Mouse (Mus musculus): ENCODE data around the gene Txn2.

Gene Txn2

DNA sequence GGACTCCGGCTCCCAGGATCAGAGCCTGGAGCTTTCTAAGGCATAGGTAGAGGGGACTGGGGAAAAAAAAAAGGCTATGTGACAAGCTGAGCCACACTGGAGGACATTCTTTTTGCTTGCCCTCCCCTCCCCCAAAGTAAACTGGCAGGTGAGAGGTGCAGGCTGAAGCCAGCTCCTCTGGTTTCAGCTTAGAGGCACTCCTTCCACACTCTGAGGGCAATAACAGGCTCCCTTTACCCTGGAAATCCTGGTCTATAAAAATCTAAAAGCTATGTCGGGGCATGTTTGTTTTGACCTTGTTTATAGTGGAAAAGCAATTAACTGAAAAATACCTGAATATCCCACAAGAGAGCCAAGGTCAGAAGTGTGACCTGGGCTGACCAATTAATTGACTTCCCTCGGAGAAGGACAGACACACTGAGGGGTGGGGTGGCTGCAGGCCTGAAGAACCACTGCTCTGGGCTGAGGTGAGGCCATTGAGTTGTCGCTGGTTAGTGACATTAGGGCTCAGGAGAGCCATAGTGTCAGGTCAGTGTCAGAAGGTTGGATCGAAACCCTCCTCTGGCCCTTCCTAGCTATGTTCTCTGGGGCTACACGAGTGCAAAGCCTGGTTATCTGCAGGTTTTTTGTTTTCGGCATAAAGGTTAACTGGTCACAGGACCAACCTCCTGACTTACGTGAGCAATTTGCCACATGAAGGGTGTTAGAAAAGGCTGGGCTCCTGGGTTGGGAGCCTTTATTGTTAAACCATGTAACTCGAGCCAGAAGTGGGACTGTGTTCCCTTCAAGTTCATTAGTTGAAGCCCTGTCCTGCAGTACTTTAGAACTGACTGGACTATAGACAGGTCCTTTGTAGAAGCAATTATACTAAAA is 20.9 kb downstream of the Txn2 start:
- no peak for DNase-seq (ENCODE audit: low spot score)

GRCm38 (mm10) chr15:77906545-77906944 is 22.3 kb downstream of the Txn2 start:
- DNase-seq (ENCODE audit: low spot score), result no peak

GRCm38 (mm10) chr15:77906081-77906480 is 22.7 kb downstream of the Txn2 start:
- DNase-seq (ENCODE audit: low spot score), result no peak

DNA sequence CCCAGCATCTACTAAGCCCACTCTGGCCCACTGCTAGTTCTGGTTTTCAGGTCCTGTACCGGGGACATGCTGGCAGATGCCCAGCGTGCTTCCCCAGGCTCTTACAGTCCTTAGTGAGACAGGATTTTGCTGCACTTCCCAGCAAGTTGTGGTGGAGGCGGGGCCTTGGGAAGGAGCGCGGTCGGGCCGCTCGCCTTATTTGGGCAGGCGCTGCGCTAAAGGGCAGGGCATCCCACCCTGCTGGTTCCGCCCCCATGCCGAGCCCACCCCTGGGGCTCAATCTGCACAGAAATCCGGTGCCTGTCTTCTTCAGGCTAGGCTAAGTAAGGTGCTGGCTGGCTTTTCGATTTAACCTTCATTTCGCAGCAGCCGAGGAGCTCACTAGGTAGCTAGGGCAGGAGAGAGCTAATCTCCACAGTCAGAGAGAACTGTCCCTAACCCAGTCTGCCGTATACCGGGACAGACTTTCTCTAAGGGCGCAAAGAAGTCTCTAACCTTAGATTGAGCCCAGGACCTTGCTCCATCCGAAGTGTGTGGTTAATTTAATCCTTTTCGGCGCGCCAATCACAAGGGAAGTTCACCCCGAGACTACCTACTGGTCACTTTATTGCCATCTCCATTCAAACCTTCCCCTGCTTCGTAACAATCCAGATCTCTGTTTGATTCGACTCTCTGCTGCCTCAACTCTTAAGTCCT is 23.4 kb downstream of the Txn2 start:
- peak; percentile 80 for DNase-seq (ENCODE audit: low spot score)

- DNase-seq (ENCODE audit: low spot score), result no peak
Observed at GRCm38 (mm10) chr15:77904363-77904892, 24.4 kb downstream of the Txn2 start.

DNA sequence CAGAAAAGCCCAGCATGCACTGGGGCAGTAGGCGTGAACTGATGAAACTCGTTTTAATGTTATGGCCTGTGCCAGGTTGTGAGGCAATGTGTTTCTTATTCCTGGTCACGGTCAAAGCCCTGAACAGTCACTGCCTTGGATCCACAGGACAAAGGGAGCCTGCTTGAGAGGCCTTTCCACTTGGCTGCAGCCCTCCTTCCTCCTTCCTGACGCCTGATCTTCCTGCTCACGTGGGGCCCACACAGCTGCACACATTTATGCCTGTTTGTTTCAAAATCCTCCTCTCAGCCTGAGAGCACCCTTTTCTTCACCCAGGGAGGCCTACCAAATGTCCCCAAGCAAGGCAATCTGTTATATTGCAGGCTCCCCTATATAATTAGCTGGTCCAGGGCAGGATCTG is 25.6 kb downstream of the Txn2 start:
- no peak for DNase-seq (ENCODE audit: low spot score)

- no peak for DNase-seq (ENCODE audit: low spot score)
Observed at GRCm38 (mm10) chr15:77894926-77895325, 33.9 kb downstream of the Txn2 start.

DNA sequence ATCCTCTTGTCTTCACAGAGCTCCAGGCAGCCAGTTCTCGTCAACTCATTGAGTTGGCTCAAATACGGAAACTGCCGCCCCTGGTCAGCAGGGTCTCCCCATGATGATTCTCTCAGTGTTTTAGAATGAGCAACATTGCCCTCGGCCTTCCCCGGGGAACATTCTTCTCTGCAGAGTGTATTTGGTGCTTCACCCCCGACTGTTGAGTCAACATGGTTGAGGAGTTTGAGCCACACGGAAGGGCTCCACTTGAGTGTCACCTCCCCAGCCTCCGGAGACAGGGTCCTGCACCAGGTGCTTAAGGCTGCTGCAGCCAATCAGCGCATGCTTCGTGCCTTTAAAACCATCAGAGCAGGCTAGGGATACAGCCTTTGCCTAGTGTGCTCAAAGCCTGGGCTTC is 35.5 kb downstream of the Txn2 start:
- DNase-seq (ENCODE audit: low spot score), result no peak

DNA sequence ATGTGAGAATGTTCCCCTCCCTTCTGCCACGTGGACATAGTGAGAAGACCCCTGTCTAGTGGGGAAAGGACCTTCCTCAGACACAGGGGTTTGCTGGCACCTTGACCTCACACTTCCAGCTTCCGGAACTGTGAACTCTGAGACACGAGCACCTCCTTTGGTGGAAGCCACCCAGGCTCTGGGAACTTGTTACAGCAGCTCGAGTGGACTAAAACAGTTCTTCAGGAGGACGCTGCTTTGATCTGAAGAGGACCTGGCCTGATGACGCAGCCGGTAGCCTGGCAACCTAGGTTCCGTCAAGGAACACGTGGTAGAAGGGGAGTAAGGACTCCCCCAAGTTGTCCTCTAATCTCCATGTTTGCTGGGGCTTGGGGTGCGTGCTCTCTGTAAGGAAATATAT is 36.4 kb downstream of the Txn2 start:
- DNase-seq (ENCODE audit: low spot score), result no peak

DNA sequence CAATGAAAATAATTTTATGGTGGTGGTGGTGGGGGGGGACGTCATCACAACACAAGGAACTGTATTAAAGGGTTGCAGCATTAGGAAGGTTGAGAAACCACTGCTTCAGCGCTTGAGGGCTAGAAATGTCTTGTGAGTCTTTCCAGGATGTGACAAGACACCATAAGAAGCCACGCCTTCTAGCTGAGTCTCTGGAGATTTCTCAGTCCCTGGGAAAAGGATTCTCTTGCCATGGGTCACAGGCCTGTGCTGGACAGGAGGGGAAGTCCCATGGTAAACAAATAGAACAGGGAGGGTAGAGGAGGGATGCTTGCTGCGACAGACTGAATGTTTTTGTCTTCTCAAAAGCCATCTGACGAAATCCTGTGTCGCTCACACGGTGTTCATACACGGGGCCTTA is 37.0 kb downstream of the Txn2 start:
- DNase-seq (ENCODE audit: low spot score), result no peak

DNA sequence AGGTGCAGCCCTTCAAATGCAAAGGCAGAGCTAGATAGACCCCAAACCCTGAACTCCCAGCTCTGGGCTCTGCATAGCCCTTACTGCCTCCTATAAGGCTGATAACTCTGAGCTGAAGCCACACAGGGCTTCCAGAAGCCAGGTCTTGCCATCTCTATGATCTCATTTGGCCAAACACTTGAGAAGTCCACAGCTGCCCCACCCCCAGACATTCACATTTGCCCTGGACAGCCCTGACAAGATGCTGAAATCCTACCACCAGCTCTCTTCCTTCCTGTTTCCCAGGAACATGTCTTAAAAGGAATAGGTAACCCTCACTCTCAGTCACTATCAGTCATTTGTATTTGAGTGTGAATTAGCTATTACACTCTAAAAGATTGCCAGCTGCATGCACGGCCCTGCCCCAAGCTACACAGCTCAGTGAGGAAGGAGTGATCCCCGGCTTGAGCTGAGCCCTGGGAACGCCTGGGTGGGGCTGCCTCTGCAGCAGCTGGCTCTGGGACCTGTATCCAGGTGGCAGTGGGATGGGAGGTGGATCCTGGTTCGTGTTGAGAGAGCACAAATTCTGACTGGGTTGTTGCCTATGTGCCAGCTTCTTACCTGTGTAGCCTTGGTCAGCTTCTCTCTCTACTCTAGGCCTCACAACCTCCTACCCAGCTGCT is 38.9 kb downstream of the Txn2 start:
- DNase-seq (ENCODE audit: low spot score), result no peak

GRCm38 (mm10) chr15:77888286-77888685 is 40.5 kb downstream of the Txn2 start:
- DNase-seq (ENCODE audit: low spot score), result peak; percentile 41

DNA sequence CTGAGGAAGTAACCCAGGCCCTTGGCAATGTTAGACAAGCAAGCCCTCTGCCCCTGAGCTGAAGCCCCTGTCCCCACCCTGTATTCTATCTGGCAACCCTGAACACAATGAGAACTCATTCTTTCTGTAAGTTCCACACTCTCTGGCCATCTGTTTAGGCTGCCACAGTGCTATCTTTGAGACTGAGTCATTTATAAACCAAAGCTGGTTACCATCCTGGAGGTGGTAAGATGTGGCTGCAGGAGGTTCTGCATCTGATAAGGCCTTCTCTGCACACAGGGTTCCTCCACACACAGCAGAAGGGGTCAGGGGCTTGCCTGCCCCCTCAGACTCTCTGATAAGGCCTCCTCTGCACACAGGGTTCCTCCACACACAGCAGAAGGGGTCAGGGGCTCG is 41.7 kb downstream of the Txn2 start:
- DNase-seq (ENCODE audit: low spot score), result no peak

DNA sequence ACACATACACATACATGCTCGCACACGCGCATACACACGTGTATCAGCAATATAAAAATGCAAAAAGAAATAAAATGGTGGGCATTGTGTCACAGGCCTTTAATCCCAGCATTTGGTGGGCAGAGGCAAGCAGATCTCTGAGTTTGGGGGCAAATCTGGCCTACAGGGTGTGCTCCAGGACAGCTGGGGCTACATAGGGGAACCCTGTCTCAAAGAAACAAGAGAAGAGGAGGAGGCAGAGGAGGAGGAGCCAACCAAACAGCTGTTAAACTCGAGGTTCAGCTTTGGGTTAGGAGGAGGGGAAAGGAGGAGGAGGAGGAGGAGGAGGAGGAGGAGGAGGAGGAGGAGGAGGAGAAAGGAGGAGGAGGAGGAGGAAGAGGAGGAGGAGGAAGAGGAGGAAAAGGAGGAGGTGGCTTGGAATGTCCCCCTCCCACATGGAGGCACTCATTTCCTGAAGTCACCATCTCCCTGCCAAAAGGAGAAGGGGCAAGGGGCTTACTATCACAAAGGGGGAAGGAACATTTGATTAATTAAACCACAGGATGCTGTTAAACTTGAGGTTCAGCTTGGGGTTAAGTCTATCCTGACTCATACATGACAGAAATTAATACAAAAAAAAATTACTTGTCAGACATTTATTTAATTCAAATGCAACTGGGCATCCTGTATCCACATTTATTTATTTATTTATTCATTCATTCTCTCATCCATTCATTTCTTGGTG is 42.3 kb downstream of the Txn2 start:
- no peak for DNase-seq (ENCODE audit: low spot score)

DNA sequence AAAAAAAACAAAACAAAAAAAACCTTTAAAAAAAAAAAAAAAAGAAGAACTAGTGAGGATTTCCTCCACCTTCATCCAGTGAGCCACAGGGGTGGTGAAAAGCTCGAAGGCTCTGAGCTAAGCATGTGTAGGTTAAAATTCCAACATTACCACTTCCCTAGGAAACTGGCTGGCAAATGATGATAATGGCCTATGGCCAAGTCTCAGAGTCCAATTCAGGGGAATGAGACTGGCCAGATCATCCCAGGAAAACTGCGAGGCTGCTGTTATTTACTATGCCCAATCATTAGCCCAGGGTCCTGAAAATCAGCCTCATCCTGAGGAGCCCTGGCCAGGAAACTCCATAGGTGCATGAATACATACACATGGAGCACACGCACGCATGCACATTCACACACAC is 42.9 kb downstream of the Txn2 start:
- no peak for DNase-seq (ENCODE audit: low spot score)

DNA sequence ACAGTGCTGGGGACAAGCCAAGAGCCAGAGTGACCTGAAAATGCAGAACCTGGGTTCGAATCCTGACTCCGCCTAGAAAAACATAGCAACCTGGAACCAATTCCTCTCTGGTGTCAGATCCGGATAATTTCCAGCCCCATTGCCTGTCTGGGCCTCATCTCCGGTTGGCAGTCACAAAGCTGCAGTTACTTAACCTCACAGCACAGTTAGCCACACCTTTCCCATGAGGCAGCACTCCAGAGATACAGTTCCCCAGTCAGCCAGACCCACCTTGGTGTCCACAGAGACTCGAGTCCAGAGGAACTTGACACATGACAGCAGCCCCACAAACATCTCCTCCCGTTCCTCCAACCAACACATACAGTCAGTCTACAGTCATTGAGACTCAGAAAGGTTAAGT is 43.6 kb downstream of the Txn2 start:
- no peak for DNase-seq (ENCODE audit: low spot score)

- peak; percentile 34 for DNase-seq (ENCODE audit: low spot score)
Observed at GRCm38 (mm10) chr15:77883697-77884010, 45.2 kb downstream of the Txn2 start.

DNA sequence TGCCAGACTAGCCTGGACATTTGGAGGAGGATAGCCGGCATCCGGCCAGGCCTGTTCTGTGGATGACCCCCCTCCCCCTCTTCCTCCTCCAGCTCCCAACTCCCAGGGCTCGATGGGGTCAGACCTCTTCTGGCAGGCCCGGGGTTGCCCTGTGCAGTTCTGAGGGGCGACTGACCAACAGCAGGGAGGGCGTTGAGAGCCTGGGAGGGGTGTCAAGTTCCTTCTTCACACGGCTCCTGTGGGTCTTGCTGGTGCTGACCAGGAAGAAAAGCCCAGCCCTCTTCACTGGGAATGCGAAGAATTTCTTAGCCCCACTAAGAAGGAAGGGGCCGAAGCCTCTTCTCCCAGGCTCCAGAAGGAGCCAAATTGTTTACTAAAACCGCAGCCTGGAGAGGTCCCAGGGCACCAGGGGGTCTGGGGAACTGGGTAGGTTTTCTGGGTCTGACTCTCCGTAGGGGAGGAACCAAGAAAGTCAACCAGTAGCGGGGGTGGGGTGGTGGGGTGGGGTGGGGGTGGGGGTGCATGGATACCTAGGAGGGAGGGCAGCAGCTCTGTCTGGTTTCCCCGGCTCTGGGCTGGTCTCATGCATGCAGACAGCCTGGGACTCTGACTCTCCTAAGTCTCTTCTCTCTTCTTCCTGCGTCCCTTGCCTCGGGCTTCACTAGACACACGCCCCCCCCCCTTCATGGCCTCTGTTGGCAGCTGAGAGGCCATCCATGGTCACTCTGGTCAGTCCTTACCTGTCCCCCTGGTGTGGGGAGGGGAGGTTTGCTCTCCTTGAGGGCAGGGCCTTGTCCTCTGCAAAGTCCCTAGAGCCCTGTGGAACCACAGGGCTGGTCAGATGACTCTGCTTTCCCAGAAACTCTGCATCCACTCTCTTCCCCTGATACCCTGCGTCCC is 45.8 kb downstream of the Txn2 start:
- peak; percentile 40 for DNase-seq (ENCODE audit: low spot score)

GRCm38 (mm10) chr15:77882297-77882696 is 46.5 kb downstream of the Txn2 start:
- DNase-seq (ENCODE audit: low spot score), result no peak

- no peak for DNase-seq (ENCODE audit: low spot score)
Observed at GRCm38 (mm10) chr15:77881698-77882097, 47.1 kb downstream of the Txn2 start.

DNA sequence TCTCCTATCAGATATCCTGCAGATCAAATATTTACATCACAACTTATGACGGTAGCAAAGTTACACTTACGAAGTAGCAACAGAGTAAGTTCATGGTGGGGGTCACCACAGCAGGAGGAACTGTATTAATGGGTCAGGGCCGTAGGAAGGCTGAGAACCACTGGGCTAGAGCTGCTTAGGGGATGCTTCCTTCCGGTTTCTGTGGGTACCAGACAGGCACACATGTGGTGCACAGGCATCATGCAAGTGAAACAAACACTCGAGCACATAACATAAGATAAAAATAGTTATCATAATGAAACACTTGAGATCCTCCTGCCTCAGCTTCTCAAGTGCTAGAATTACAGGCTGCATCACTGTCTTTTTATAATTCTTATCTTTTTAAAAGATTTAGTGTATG is 48.1 kb downstream of the Txn2 start:
- DNase-seq (ENCODE audit: low spot score), result no peak

Data from ovary, postnatal 36 days (tissue).